Mouse (Mus musculus) embryonic facial prominence, embryonic 10.5 days (tissue): ENCODE results near the gene Wdr18. TPM values are rescaled to one million over a fixed set of nuclear protein-coding genes. Genes with fewer than 3 reads are reported as not detected.

Source experiments
- DNase-seq: peaks from one replicate; pipeline ENCODE4 v3.0.0-alpha.2; 2017; ENCODE audit warnings: low spot score
- H3K27ac ChIP-seq: fragments of 300-500 bp; sonication (generic); replicated peaks from 2 replicates; pipeline ENCODE4 v1.5.1; 2016; ENCODE audit warnings: mild to moderate bottlenecking
- H3K27me3 ChIP-seq: fragments of 300-500 bp; sonication (generic); replicated peaks from 2 replicates; pipeline ENCODE4 v1.6.1; 2016; ENCODE audit warnings: low read depth, mild to moderate bottlenecking; ENCODE audit not compliant: poor library complexity, severe bottlenecking
- H3K36me3 ChIP-seq: fragments of 300-500 bp; sonication (generic); replicated peaks from 2 replicates; pipeline ENCODE4 v1.6.1; 2016; ENCODE audit warnings: mild to moderate bottlenecking, moderate library complexity
- H3K4me1 ChIP-seq: fragments of 300-500 bp; sonication (generic); 2 replicates; pipeline ENCODE4 v1.6.1; 2016
- H3K4me3 ChIP-seq: fragments of 300-500 bp; sonication (generic); 2 replicates; pipeline ENCODE4 v1.5.1; 2016; ENCODE audit warnings: mild to moderate bottlenecking, moderate library complexity
- H3K9me3 ChIP-seq: fragments of 300-500 bp; sonication (generic); 2 replicates; pipeline ENCODE4 v1.6.1; 2016; ENCODE audit warnings: mild to moderate bottlenecking
- WGBS: fragments of 180-500 bp; shearing (Covaris S2); methylation state at CpG from one replicate; pipeline ENCODE4 v1.1.7; 2016; 5-methylcytosine and 5-hydroxymethylcytosine counted together
- polyA plus RNA-seq: library from polyadenylated mRNA; unstranded; fragments of >200 nt; fragmentation: Nextera tagmentation; extraction: Ambion mirVana; gene quantifications from 2 replicates; pipeline ENCODE4 v1.2.1, GENCODE M21; 2016

The Wdr18 gene
- polyA plus RNA-seq, 1 experiment from 2014 or later = 166 TPM

DNA sequence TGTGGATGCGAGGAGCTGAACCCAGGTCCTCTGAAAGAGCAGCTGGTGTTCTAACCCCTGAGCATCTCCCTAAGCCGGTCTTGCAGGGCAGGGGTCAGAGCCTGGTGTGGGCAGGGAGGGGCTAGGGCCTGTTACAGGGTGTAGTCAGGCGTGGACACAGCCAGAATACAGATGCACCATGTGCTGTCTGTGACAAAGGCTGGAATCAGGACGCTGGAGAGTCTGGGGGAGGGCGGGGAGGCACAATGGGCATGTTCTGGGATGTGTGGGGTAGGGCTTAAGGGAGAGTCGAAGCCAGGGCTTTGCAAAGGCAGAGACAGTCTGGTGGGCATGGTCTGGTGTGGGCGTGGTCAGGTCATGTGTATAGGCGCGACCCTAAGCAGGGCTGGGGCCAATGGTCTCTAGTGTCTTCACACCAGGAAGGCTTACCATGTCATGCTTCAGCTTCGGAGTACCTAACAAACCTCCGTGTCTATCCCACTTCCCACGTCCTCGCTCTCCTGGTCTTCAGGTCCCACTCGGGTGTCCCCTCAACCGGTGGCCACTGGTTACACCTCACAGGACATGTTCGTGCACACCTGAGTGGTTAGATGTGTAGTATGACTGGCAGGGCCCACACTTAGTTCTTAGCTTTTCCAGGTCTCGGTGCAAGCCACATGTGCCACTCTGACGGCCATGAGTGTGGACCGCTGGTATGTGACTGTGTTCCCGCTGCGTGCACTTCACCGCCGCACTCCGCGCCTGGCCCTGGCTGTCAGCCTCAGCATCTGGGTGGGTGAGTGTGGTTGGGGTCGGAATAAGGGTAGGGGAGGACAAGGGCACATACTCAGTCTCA, 39.7 kb upstream of the Wdr18 start:
- no peak overlapping the region; the same call in 1 of the 2 replicates for H3K27ac ChIP-seq
- no peak for DNase-seq

DNA sequence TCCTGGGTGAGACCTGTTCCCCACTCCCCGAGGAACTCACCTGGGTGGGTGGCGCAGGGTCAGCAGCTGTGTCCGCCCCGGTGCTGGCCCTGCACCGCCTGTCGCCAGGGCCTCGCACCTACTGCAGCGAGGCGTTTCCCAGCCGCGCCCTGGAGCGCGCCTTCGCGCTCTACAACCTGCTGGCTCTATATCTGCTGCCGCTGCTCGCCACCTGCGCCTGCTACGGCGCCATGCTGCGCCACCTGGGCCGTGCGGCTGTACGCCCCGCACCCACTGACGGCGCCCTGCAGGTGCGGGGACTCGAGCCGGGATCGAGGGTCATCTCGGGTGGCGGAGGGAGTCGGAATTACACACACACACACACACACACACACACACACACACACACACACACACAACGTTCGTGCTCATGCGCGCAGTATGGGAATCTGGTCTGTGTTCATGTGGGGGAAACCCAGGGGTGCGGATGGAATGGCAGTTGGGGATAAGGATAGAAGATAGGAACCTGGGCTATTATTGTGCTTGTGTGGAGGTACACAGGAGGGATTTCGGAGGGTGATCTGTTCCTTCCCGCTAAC, 38.9 kb upstream of the Wdr18 start, which contains the start of gene R3hdm4:
R3hdm4 (minus strand) TSS at position 251 of the 578 bp plus-strand sequence.
- 0 out of 2 replicates have a peak, but pooled peaks cover 4% of the 10 kb centered on the region for H3K9me3 ChIP-seq
- H3K4me3 ChIP-seq = peak within 1 kb of the TSS; percentile 89
- peaks cover 72% of the 10 kb centered on the region for H3K27me3 ChIP-seq
- WGBS = 4% methylated on average over 41 of the region's 41 CpGs
- peak within 1 kb of the TSS; percentile 24; the same call in 1 of the 2 replicates for H3K27ac ChIP-seq
- peak; percentile 43 for DNase-seq
- no peaks in the 10 kb centered on the region for H3K36me3 ChIP-seq
- H3K4me1 ChIP-seq = peaks cover 72% of the 10 kb centered on the region

More for the DNA sequence above, 39.7 kb upstream of the Wdr18 start:
- Histone ChIP-seq H3K4me3 (peak overlapping the region; percentile 89), H3K27me3 (peaks cover 72% of the 10 kb centered on the region), H3K4me1 (peaks cover 72% of the 10 kb centered on the region), H3K9me3 (0 out of 2 replicates have a peak, but pooled peaks cover 4% of the 10 kb centered on the region), H3K36me3 (no peaks in the 10 kb centered on the region)
- WGBS = 16% methylated on average over 26 of the region's 26 CpGs

DNA sequence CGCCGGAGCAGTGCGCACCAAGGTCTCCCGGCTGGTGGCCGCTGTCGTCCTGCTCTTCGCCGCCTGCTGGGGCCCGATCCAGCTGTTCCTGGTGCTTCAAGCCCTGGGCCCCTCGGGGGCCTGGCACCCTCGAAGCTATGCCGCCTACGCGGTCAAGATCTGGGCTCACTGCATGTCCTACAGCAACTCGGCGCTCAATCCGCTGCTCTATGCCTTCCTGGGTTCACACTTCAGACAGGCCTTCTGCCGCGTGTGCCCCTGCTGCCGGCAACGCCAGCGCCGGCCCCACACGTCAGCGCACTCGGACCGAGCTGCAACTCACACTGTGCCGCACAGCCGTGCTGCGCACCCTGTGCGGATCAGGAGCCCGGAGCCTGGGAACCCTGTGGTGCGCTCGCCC, 38.4 kb upstream of the Wdr18 start:
- peak overlapping the region; percentile 89 for H3K4me3 ChIP-seq
- H3K4me1 ChIP-seq = peaks cover 72% of the 10 kb centered on the region
- H3K36me3 ChIP-seq = no peaks in the 10 kb centered on the region
- under 1% methylated on average over 34 of the region's 34 CpGs for WGBS
- 0 out of 2 replicates have a peak, but pooled peaks cover 4% of the 10 kb centered on the region for H3K9me3 ChIP-seq
- H3K27ac ChIP-seq = peak overlapping the region; percentile 24; the same call in 1 of the 2 replicates
- H3K27me3 ChIP-seq = peaks cover 72% of the 10 kb centered on the region
- peak; percentile 58 for DNase-seq

DNA sequence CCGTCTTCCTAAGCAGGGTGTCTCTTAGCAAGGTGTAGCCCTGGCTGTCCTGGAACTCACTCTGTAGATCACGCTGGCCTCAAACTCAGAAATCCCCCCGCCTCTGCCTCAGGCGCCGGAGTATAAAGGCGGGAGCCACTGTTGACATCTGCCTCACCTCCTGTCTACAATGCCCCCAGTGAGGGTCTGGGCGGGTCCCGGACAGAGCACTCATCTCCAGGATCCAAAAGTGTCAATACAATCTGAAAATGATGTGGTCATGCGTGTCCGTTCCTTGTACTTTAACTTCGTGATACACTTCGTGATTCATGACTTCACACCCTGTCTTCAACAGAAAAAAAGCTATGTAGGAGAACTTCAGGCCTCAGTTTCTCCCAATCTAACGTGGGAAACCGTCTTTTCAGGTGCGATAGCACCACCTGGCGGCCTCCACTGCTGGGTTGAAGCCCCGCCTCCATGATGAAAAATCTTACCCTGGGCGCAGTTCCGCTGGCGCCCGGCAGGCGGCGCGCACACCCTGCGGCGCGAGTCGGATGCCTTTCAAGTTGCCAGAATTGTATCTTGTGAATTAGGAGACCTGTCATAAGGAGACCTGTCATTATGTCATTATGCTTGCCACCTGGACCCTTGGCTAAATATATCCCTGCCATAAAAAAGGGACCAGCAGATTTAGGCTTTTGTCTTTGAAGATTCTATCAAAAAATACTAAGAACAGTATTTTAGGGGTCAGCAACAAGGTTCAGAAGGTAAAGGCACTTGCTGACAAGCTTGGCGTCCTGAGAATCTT, 34.8 kb upstream of the Wdr18 start:
- Histone ChIP-seq H3K27ac (no peak overlapping the region), H3K4me1 (peaks cover 68% of the 10 kb centered on the region), H3K36me3 (peaks cover 6% of the 10 kb centered on the region), H3K9me3 (0 out of 2 replicates have a peak, but pooled peaks cover 4% of the 10 kb centered on the region), H3K27me3 (peaks cover 40% of the 10 kb centered on the region), H3K4me3 (peak overlapping the region; percentile 79; the same call in 1 of the 2 replicates)
- peak; percentile 93 for DNase-seq
- 12% methylated on average over 29 of the region's 29 CpGs for WGBS

DNA sequence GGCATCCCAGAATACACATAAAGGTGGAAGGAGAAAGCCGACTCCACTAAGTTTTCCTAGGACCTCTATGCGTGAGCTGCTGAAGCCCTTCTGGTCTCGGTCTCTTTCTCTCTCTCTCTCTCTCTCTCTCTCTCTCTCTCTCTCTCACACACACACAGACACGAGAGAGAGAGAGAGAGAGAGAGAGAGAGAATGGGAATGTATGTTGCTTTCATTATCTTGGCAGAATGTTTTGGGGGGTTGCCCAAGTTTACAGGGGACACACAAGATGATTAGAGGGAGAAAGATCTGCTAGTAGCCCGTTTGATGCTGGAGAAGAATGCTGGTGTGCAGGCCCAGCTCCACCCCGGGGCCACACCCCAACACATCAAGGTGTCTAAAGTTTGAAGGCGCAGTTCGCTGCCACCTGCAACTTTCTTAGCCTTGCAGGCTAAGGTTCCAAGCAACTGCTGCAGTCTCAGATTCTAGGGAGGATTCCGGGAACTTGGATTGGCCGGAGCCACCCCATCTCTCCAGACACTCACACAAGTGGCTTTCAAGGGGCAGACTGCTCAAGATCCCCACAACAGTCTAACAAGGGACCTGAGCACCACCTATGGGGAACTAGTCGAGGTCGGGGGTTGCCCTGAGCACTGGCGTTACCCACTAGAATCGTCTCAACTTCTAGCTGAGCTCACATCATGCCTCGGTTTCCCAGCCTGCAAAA, 34.0 kb upstream of the Wdr18 start:
- Histone ChIP-seq H3K4me1 (peaks cover 68% of the 10 kb centered on the region), H3K9me3 (0 out of 2 replicates have a peak, but pooled peaks cover 4% of the 10 kb centered on the region), H3K27ac (peak overlapping the region; percentile 94), H3K4me3 (peak overlapping the region; percentile 79), H3K27me3 (peaks cover 33% of the 10 kb centered on the region), H3K36me3 (peaks cover 13% of the 10 kb centered on the region)
- WGBS = 10% methylated on average over 15 of the region's 15 CpGs
- DNase-seq = no peak

DNA sequence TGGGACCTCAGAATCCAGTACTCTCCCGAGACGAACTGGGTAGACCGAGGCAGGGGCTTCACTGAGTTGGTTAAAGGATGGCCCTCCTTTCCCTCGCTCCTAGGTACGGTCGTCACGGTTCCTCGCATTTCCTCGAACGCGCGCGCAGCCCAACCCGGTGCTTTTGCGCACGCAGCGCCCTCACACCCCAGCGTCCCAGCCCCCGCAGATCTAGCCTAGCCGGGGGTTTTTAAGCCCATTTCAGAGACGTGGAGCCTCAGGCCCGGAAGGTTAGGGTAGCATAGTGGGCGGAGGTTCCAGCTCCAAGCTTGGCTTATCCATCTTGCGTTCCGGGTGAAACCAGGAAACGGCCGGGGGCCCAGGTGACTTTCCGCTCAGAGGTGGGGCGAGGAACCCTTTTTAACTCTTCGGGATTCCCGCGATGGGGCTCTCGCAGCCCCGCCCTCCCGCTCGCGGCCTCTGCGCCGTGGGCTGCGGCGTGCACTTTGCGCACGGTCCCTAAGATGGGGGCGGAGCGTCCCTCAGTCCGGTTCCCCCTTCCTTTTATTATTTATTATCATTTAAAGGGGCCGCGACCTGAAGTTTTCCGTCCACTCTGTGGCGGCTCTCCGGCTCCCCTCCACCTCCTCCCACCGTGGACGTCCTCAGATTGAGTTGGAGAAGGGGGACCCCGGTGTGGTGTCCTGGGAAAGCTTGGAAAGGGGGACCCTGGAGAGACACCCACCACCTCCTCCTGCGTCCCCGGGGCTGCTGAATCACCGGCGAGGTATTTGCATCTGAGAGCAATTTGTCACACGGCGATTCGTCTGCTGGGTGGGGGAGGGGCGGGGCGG, 33.2 kb upstream of the Wdr18 start, which contains the start of gene Arid3a:
Arid3a (plus strand) TSS at position 553 of the 833 bp plus-strand sequence.
- Histone ChIP-seq H3K36me3 (peaks cover 21% of the 10 kb centered on the region), H3K27ac (peak within 1 kb of the TSS; percentile 94), H3K4me1 (peaks cover 68% of the 10 kb centered on the region), H3K4me3 (peak within 1 kb of the TSS; percentile 79), H3K27me3 (peaks cover 25% of the 10 kb centered on the region), H3K9me3 (0 out of 2 replicates have a peak, but pooled peaks cover 4% of the 10 kb centered on the region)
- under 1% methylated on average over 63 of the region's 63 CpGs for WGBS
- peak; percentile 95 for DNase-seq

DNA sequence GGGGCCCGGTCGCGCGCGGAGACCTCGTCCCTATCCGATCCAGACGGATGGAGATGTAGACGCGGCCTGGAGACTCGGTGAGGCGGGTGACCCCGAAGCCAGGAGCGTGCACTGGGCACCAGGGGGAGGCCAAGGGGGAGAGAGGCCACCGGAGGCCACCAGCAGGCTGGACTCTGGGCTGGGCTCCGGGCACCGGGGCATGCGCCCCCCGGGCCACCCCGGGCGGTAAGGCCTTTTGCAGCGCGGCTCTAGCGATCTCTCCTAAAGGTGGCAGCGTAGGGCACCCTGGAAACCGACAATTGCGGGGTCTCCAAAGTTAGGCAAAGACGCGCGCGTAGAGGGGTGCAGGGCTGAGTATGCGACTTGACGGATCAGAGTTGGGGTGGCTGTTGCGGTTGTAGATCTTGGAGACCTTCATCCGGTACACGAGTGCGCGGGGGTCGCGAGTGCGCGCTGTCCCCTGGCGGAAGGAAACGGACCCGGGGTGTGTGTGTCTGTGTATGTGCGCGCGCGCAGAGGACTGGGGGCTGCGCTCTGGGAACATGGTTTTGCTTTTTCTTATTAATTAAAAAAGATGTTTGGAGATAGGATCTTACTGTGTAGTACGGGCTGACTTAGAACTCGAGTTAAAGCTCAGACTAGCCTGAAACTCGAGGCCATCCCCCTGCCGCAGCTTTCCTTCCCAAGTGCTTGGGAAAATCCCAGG, 32.5 kb upstream of the Wdr18 start:
- H3K4me1 ChIP-seq = peaks cover 73% of the 10 kb centered on the region
- under 1% methylated on average over 54 of the region's 54 CpGs for WGBS
- peak overlapping the region; percentile 94 for H3K27ac ChIP-seq
- DNase-seq = peak; percentile 85
- H3K9me3 ChIP-seq = 0 out of 2 replicates have a peak, but pooled peaks cover 1% of the 10 kb centered on the region
- peak overlapping the region; percentile 79 for H3K4me3 ChIP-seq
- peaks cover 29% of the 10 kb centered on the region for H3K36me3 ChIP-seq
- H3K27me3 ChIP-seq = peaks cover 18% of the 10 kb centered on the region

DNA sequence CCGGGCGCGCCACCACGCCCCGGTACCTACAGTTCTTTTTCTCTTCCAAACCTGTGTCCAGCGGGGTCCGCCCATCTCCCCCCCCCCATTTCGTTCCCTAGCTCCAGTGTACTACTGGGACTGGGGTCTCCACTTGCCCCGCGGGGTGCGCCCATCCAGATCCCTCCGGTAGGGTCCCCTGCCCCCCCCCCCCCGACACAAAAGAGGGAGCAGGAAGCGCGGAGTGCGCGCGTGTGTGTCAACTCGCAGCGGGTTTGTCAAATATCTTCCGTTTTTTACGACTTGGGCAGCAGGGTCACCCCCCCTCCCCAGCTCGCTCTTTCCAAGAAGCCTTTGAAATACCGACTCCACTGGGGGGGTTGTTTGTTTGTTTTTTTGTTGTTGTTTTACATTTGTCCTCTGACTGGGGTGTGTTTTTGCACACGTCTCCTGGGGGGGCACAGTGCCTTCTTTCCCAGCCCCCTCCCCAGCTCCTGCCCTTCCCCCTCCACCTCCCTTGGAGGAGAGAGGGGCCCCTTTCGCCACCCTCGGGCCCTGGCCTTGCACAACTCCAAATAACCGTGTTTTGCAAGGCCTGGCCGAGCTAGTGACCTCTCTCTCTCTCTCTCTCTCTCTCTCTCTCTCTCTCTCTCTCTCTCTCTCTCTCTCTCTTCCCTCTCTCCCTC, 31.8 kb upstream of the Wdr18 start:
- Histone ChIP-seq H3K27ac (peak overlapping the region; percentile 94), H3K36me3 (peaks cover 36% of the 10 kb centered on the region), H3K27me3 (peaks cover 11% of the 10 kb centered on the region), H3K4me3 (peak overlapping the region; percentile 79), H3K4me1 (peaks cover 79% of the 10 kb centered on the region), H3K9me3 (no peaks in the 10 kb centered on the region)
- DNase-seq = peak; percentile 69
- under 1% methylated on average over 29 of the region's 29 CpGs for WGBS

DNA sequence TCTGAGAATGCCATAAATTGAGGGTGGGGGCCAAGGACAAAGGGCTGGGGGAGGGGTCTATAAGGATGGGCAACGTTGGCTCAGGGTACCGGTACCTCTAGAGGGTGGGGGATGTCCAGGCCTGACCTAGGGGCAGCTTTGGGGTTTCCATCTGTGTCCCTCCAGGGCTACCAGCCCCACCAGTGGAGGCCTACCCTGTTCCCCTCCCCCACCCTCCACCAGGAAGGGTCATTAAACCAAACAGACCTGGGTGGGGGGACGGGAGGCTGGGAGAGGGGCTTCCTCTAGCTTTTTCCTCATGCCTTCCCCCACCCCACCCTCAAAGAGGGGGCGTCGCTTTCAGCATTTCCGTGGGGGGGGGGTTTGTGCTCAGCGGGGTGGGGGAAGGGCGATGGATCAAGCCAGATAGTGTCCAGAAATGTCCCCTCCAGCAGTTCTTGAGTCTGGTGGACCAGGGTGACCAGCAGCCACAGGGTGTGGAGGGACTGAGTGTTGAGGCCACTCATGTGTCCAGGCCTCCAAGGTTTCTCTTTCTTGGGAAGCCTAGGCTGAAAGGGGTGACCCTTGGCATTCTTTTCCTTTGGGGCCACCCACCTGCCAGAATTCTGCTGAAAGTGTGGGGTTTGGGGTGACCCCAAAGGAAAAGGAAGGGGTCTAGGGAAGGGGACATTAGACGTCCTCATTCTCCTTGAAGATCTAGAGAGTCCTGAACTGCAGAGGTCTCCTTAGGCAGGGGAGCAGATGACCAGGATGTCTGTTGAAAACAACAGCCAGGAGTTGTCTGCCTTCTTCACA, 30.8 kb upstream of the Wdr18 start:
- peak; percentile 57 for DNase-seq
- Histone ChIP-seq H3K36me3 (peaks cover 45% of the 10 kb centered on the region), H3K27me3 (peaks cover 1% of the 10 kb centered on the region), H3K4me1 (peaks cover 82% of the 10 kb centered on the region), H3K27ac (peak overlapping the region; percentile 94), H3K4me3 (peak overlapping the region; percentile 79), H3K9me3 (no peaks in the 10 kb centered on the region)
- WGBS = 16% methylated on average over 9 of the region's 9 CpGs
